Mouse (Mus musculus): Measurements from ENCODE around the gene Strbp.
"Not testable (repeated sequence)": the region's sequence is repeated elsewhere in the genome, so short reads cannot be mapped to it uniquely, and the experiment has no call there.

Strbp gene

DNA sequence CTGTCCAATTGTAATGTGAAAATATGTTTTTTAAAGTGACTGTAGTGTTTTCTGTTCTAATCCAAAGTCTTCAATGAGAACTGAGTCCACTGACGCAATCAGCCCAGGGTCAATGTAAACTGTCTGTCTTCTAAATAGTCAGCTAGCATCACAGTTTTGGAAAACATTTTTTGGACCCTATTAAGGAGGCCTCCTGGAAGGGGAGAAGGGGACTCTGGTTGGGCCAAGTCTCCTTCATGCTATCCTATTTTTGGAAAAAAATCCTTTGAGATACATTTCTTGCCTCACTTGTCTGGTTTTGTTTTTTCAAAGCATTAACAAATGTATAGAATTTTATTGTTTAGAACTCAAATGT lies 184.4 kb downstream of the Strbp start:
- in situ Hi-C loops (cut with MboI, MseI), result no loop called here

DNA sequence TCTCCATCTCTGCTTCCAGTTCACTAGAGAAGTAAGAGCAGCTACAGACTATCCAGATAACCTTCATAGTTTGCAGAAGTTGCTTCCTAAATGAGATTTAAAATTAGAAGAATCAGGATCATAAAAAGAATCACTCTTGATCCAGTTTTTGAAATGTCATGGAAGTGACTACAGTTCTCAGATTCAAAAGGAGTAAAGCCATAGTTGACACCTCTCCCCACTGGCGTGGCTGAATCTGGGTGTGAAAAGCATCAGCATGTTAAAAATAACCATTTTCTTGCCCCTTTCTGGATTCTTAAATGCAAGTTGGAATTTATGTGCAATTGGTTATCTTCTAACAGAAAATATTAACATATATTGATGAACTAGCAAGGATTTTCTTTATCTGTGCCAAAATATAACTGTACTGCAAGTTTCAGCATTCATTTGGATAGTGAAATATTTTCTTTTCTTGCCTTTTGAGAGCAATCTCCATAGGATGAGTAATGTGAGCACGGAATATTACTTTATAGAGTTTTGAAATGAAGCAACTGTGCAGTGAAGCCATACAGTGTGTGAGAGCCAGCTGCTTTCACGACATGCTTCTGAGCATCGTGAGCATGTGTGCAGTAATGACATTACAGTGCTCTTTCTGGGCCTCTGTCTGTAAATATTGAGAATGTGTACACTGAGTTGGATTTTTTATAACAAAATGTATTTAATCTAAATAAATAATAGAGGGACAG lies 184.9 kb downstream of the Strbp start:
- in situ Hi-C loops (cut with MboI, MseI), result no loop called here

DNA sequence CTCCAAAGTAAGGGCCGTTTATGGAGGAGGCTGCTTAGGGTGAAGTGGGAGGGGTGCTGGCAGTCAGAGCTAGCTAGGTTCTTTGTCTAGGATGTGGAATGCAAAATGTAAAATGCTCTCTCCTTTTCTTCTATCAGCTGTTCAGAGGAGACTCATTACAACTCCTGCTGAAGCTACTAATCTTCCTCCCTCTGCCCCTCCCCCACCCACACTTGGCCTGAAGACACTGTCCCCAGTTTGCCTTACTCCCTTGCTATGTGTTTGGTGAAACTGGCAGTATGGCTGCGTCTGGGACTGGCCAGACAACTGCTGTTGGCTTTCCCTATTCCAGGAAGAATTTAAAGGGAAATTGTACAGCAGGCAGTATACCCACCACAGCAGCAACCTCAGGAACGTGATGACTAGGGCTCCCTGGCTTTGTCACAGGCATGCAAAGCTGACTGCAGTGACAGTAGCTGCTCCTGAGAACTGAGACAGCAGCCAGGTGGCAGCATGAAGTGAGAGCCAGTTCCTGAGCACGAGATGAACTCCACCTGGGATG lies 186.7 kb downstream of the Strbp start:
- in situ Hi-C loops (cut with MboI, MseI), result no loop called here

DNA sequence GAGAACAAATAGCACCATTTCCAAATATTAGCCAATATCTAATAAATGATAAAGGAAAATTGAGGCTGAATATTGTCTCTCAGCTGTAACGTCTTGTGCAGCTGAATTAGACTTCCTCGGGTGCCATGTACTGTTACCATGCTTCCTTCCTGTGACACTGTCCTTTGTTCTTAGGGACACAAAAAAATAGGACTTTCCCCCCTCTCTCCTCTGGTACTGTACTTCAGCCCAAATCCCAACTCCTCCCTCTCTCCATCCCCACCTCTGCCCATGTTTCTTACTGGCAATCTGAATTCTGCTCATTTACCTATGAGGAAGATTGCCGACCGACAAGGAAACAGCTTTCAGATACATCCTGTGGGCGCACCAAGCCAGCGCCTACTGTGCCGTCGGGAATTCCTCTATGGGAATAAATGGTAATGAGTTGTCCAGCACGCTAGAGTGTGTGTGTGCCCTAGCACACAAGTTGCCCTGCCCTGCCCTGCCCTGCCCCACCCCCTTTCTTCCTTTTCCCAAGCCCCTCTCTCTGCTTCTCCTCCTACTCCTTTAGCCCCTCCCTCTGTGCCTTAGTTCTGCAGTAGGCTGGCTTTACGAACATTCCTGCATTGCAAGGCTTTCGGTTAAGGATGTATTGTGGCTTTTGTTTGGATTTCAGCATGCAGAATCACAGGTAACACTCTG lies 187.5 kb downstream of the Strbp start, which contains the start of gene Gpr21:
TSS of gene Gpr21 (plus strand) at position 303 of the 681 bp plus-strand sequence.
- in situ Hi-C loops (cut with MboI, MseI), result no loop called here

DNA sequence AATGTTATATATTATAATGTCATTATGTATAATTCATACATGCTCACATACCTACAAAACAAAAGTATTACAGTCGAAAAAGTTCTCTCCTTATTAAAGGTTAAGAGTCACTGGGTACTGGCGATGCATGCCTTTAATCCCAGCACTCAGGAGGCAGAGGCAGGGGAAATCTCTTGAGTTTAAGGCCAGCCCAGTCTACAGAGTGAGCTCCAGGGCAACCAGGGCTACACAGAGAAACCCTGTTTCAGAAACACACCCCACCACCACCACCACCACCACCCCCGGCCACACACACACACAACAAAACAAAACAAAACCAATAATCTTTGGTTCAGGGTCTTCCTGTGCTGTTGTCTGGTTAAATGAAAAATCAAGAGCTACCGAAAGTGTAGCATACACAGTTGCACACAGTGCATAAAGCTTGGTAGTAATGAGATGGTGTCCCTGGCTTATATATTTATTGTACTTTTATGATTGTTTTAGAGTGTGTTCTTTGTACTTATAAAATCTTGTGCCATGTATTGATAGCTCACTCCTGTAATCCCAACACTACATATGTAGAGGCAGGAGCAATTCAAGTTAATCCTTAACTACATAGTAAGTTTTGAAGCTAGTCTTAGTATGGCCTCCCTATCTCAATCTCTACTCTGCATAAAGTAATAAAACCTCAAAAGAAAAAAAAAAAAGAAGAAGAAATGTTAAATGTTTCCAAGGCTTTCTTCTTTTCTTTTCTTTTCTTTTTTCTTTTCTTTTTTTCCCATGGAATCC lies 192.3 kb downstream of the Strbp start:
- in situ Hi-C loops (cut with MboI, MseI), result no loop called here

DNA sequence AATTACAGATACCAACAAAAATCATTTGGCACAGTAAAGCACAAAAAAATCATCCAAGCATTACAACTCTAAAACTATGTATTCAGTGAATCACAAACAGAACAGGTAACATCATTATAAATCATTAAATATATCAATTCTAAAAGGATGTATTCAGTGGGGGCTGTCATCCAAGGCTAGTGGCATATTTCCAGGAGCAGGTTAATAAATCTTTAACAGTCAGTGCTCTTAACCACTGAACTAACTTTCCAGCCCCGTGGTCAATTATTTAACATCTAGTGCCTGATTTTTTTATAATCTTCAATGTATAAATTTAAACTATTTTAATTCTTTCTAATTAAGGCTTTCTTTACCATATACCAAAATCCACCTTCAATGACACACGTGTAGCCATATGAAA lies 197.8 kb downstream of the Strbp start:
- in situ Hi-C loops (cut with MboI, MseI), result not testable (repeated sequence)

DNA sequence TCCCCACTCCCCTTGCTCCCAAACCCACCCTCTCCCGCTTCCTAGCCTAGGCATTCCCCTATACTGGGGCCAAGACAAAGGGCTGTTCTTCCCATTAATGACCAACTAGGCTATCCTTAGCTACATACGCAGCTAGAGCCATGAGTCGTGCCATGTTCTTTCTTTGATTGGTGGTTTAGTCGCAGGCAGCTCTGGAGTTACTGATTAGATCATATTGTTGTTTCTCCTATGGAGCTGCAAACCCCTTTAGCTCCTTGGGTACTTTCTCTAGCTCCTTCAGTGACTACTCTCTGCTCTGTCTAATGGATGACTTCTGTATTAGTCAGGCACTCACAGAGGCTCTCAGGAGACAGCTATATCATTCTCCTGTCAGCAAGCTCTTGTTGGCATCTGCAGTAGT lies 206.3 kb downstream of the Strbp start:
- in situ Hi-C loops (cut with MboI, MseI), result loop anchor here in 1 of 2 experiments (5.0 kb wide), 1 partner anchor 275 kb away; no protein-coding TSS in a partner anchor

DNA sequence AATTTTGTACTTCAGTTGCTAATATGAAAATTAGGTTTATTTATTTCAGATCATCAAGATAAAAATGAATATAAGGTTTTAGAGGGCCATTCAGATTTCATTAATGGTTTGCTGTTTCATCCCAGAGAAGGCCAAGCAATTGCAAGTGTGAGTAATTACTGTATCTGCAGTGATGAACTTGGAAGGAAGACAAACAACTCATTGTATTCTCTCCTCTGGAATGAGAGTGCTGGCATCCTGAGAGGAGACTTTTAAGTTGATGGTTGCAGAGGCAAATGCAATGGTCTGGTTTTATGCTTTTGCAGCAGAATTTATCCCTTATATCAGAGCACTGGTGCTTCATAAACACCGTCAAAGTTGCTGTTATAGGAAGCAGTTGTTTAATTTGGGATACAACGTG lies 214.7 kb downstream of the Strbp start:
- in situ Hi-C loops (cut with MboI, MseI), result loop anchor here in 1 of 2 experiments (10.0 kb wide), 1 partner anchor 104 kb away; no protein-coding TSS in a partner anchor

DNA sequence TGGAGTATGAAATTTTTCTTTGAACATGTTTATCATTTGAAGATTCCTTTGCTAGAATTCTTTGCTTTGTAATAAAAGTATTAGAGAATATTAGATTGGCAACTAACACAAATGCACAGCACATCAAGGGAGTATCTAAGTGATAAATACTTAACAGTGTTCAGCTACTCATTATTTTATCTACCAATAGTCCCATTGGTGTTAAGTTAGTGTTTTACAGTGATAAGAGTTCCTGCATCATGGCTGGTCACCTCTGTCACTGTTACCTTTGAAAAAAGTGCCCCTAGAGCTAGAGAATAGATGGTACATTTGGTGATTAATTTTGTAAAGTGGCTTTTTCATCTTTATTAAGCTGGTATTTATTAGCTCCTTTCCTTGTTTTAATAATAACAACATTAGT lies 217.3 kb downstream of the Strbp start:
- in situ Hi-C loops (cut with MboI, MseI), result loop anchor here in 1 of 2 experiments (10.0 kb wide), 1 partner anchor 102 kb away; no protein-coding TSS in a partner anchor

DNA sequence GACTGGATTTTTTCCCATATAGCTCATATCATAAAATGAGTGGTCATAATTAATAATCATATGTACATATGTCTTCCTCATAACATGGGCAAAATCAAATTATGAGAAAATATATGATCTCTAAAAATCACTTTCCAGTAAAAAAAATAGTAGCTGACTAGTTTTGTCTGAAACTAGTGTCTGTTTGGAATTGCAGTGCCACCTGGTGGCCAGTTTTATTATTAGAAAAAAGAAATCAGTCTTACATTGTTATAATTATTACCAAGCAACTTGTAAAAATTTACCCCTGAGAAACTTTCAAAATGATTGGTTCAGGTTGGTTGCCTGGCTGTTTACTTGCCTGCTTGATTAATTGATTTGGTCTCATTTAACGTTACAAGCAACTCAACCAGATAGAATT lies 218.3 kb downstream of the Strbp start:
- in situ Hi-C loops (cut with MboI, MseI), result loop anchor here in 1 of 2 experiments (10.0 kb wide), 1 partner anchor 101 kb away; no protein-coding TSS in a partner anchor

DNA sequence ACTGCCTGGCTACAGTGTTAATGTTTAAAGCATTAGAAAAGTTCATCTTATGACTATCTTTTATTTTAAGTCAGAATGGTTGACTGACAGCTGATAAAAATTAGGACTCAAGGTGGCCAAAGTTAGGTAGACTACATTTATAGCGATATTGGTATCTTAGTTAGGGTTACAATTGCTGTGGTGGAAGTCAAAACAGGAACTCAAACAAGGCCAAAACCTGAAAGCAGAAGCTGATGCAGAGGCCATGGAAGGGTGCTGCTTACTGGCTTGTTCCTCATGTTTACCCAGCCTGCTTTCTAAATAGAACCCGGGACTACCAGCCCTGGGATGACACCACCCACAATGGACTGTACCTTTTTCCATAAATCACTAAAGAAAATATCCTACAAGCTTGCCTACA lies 219.5 kb downstream of the Strbp start:
- in situ Hi-C loops (cut with MboI, MseI), result loop anchor here in 1 of 2 experiments (10.0 kb wide), 1 partner anchor 99 kb away; no protein-coding TSS in a partner anchor

DNA sequence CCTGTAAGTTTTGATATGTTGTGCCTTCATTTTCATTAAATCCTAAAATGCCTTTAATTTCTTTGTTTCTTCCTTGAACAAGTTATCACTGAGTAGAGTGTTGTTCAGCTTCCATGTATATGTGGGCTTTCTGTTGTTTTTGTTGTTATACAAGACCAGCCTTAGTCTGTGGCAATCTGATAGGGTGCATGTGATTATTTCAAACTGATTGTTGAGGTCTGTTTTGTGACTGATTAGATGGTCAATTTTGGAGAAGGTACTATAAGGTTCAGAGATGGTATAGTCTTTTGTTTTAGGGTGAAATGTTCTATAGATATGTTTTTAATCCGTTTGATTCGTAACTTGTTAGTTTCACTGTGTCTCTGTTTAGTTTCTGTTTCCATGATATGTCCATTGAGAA lies 223.6 kb downstream of the Strbp start:
- in situ Hi-C loops (cut with MboI, MseI), result loop anchor here in 1 of 2 experiments (10.0 kb wide), 1 partner anchor 95 kb away; no protein-coding TSS in a partner anchor

DNA sequence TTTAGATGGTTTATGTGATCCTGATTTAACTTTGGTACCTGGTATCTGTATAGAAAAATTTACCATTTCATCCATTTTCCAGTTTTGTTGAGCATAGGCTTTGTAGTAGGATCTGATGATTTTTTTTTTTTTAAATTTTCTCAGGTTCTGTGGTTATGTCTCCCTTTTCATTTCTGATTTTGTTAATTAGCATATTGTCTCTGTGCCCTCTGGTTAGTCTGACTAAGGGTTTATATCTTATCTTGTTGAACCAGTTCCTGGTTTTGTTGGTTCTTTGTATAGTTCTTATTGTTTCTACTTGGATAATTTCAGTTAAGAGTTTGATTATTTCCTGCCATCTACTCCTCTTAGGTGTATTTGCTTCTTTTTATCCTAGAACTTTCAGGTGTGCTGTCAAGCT lies 224.1 kb downstream of the Strbp start:
- in situ Hi-C loops (cut with MboI, MseI), result no loop called here

DNA sequence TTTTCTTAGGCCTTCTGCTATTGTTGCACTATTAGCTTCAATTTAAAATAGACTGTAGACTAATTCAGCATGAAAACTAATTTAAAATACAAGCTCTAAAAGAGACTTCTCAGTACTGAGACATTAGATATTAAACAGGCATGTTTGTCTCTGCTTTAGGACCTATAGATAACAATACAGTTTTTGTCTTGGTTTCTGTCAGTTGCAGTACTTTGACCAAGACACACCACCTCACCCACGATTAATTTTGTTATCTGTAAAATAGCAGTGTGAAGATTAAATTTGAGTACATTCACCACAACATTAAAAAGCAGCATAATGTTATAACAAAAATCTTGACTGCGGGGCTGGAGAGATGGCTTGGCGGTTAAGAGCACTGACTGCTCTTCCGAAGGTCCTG lies 237.4 kb downstream of the Strbp start:
- in situ Hi-C loops (cut with MboI, MseI), result loop anchor here in 1 of 2 experiments (10.0 kb wide), 1 partner anchor 1399 kb away; no protein-coding TSS in a partner anchor

DNA sequence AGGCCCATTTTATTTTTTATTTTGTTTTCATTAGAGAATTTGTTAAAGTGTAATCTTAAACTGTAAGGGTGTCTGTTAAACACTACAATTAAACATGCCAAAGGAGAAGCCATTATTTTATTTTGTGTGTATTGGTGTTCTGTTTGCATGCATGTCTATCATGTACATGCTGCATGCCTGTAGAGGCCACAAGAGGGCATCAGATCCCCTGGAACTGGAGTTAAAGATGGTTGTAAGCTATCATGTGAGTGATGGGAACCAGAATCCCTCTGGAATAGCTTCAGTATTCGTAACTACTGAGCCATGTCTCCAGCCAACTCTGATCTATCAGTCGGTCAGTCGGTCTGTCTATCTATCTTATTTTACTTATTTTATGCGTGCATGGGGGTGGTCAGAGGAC lies 243.0 kb downstream of the Strbp start:
- in situ Hi-C loops (cut with MboI, MseI), result loop anchor here in 1 of 2 experiments (10.0 kb wide), 1 partner anchor 1404 kb away; no protein-coding TSS in a partner anchor

DNA sequence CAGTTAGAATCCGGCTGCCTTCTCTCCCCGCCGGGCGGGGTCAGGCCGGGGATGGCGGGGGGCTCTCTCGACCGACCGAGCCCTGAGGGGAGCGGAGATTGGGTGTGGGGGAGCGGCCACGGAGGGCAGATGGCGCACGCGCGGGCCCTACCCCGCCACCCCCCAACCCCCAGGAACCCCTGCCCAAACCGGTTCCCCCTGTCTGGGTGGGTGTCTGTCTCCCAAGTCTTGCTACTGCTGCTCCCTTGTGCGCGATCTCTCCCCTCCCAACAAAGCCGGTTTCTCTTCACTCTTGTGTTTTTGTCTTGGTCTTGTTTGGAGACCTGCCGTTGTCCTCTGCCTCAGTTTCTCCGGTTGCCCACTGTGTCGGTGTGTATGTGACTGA lies 251.3 kb downstream of the Strbp start:
- in situ Hi-C loops (cut with MboI, MseI), result loop anchor here in 1 of 2 experiments (10.0 kb wide), 1 partner anchor 1552 kb away; the partner anchor contains the start of genes Arpc5l and Rpl35

DNA sequence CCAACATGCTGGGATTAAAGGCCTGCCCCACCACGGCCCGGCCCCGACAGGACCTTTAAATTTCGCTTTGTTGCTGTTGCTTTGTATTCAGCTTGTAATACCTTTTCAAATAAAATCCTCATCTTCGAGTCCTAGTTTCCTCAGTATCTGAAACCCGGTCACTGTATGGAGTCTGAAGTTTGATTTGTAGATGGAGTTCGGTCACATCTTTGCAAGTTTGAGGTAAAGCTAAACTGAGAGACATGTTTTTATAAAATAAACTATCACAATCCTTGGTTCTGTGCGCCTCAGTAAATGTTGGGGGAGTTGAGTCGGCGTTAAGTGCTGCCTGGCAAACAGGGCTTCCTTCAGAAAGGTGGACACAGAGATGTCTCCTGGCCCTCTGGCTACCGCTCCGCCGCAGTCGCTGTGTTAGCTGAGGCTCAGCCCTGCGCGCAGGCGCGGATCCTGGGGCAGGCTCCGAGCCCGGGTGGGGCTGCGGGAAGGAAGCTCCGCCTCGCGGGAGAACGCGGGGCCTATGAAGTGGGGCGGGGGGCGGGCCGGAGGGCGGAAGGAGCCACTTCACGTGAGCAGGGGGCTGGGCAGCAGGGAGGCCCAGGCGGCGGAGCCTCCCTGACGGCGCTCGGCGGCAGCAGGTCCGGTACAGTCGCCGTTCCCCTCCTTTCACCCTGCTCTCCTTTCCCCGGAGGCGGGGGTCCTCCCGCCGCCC lies 251.8 kb downstream of the Strbp start:
- in situ Hi-C loops (cut with MboI, MseI), result loop anchor here in 1 of 2 experiments (10.0 kb wide), 1 partner anchor 1553 kb away; the partner anchor contains the start of genes Arpc5l and Rpl35

DNA sequence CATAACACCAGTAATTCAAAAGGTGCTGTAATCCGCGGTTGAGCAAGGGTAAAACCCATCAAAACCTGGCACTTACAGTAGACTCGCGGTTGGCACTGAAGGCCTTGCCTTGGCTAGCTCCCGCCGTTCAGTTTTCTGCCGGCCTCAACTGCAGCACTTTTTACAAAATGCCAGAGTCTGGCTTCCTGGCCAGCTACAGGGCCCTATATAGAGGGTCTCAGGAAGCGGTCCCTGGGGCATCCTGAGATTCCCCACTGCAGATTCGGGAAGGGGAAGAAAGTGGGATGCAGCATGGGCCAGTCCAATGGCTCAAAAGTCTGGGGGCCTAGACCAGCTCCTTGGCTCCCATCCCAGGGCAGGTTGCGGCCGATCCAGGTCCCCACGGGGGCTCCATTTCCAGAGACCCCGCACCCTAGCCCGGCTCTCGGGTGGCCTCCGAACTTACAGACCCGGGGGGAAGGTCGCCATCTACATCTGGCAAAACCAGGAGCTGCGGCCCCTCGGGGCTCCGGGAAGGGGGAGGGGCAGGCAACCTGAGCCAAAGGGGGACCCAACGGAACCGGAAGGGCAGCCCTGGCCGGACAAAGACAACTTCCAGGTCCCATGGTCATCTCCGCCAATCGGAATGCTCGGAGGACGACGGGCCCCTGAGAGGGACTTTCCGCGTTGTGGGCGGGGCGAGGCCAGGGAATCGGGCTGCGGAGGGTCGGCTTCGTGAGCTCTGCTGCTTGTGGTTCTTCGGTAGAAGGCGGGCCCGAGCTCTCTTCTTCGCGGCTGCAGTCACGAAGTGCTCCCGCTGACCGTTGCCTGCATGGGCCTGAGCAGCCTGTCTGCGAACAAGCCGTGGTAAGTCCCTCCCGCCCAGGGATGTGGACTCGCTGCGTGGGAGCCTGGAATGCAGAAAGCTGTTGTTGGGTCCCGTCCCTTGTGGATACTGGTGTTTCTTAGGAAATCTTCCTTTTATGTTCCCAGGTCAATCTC lies 260.8 kb downstream of the Strbp start, which contains the start of the genes Zbtb26, Zbtb6 and Rabgap1:
TSS of gene Zbtb26 (minus strand) at position 525 of the 981 bp plus-strand sequence.
TSS of gene Zbtb6 (minus strand) at position 561 of the 981 bp plus-strand sequence.
TSS of gene Rabgap1 (plus strand) at position 669 of the 981 bp plus-strand sequence.
- in situ Hi-C loops (cut with MboI, MseI), result loop anchor here in 1 of 2 experiments (10.0 kb wide), 1 partner anchor 1782 kb away; the partner anchor contains the start of gene Ppp6c

Measured in T-helper 17 cell (primary cell).